In the genomic region with DNA sequence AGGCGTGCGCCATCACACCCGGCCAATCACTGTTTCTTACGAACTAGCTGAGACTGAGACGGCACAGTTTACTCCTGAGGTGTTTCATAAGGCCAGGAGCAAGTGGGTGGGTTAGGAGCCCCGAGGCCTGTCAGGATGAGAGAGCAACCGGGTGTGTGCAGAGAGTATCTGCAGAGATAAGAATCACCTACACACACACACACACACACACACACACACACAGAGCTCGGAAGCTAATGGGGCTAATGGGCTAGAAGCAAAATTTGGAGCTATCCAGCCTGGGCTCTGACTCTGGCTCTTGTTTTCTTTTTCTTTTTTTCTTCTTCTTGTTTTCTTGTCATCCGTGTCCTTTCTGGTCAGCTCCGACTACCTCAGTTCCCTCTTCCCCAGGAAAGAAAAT, we compare ENCODE assay signal across 9 mouse cellular contexts. TPM values are rescaled to one million over a fixed set of nuclear protein-coding genes. Genes with fewer than 3 reads are reported as not detected.
A peak's percentile ranks its signal among the peaks of the same experiment; 100 is the strongest.
DNase-seq lines count a peak whose midpoint lies in the region; ATAC-seq and TF ChIP-seq lines count a peak whose summit lies in the region.
"Had no signal": no experiment of that assay in that cellular context is flagged by ENCODE, and none has a peak within 500 bp of the region (broad histone marks: within the 10 kb centered on the region; RNA-seq: fewer than 3 reads in every experiment).

No protein-coding gene starts in this region.

- peak overlapping the region; percentile 36 for H3K4me2 ChIP-seq in kidney, embryonic 14.5 days (replicated peaks; ENCODE audit: low read depth, low read length)
- H3K4me2 ChIP-seq in hindbrain, embryonic 15.5 days, result peak overlapping the region; percentile 45
- peak overlapping the region; percentile 50 for H3K4me2 ChIP-seq in midbrain, embryonic 14.5 days (ENCODE audit: low read length)

- peak overlapping the region; percentile 28 for H3K4me3 ChIP-seq in kidney, embryonic 14.5 days (ENCODE audit: low read length)
- H3K4me3 ChIP-seq in bone marrow macrophage, adult 2 months (ENCODE audit: insufficient read depth, low read length), result peak overlapping the region; percentile 35; the same call in 1 of the 2 replicates
- H3K4me3 ChIP-seq in hindbrain, embryonic 15.5 days, result peak overlapping the region; percentile 30
- peak overlapping the region; percentile 27 for H3K4me3 ChIP-seq in midbrain, embryonic 14.5 days (replicated peaks; ENCODE audit: low read depth, low read length)

- no peaks in the 10 kb centered on the region for H3K36me3 ChIP-seq in kidney, embryonic 14.5 days (ENCODE audit: control insufficient read depth, insufficient read depth, low read length)
- no peaks in the 10 kb centered on the region for H3K36me3 ChIP-seq in hindbrain, embryonic 15.5 days
- no peaks in the 10 kb centered on the region for H3K36me3 ChIP-seq in midbrain, embryonic 14.5 days (ENCODE audit: control insufficient read depth, insufficient read depth, low read length)

- H3K27ac ChIP-seq in kidney, embryonic 14.5 days (ENCODE audit: low read depth, low read length), result no peak overlapping the region
- no peak overlapping the region; the same call in 1 of the 2 replicates for H3K27ac ChIP-seq in bone marrow macrophage, adult 2 months (ENCODE audit: insufficient read depth, low read depth, low read length)
- peak overlapping the region; percentile 57; the same call in 1 of the 2 replicates for H3K27ac ChIP-seq in hindbrain, embryonic 15.5 days (replicated peaks)
- no peak overlapping the region for H3K27ac ChIP-seq in midbrain, embryonic 14.5 days (replicated peaks; ENCODE audit: low read depth, low read length)

- 82% methylated on average over 10 of the region's 10 CpGs for WGBS in kidney, embryonic 14.5 days
- WGBS in hindbrain, embryonic 15.5 days, result 83% methylated on average over 10 of the region's 10 CpGs
- 87% methylated on average over 10 of the region's 10 CpGs for WGBS in midbrain, embryonic 14.5 days

- no peak overlapping the region for H3K9ac ChIP-seq in kidney, embryonic 14.5 days (ENCODE audit: low read depth, low read length)
- H3K9ac ChIP-seq in hindbrain, embryonic 15.5 days, result no peak overlapping the region
- no peak overlapping the region for H3K9ac ChIP-seq in midbrain, embryonic 14.5 days (replicated peaks; ENCODE audit: low read length)

- no peaks in the 10 kb centered on the region for H3K4me1 ChIP-seq in kidney, embryonic 14.5 days (ENCODE audit: control insufficient read depth, insufficient read depth, low read length)
- peaks cover 16% of the 10 kb centered on the region for H3K4me1 ChIP-seq in bone marrow macrophage, adult 2 months (ENCODE audit: control insufficient read depth, insufficient read depth, low read length)
- peaks cover 5% of the 10 kb centered on the region; the same call in 1 of the 2 replicates for H3K4me1 ChIP-seq in hindbrain, embryonic 15.5 days (replicated peaks)
- H3K4me1 ChIP-seq in midbrain, embryonic 14.5 days (ENCODE audit: control insufficient read depth, insufficient read depth, low read length), result 0 out of 2 replicates have a peak, but pooled peaks cover 2% of the 10 kb centered on the region

- no peak for ATAC-seq in kidney, embryonic 14.5 days (ENCODE audit: low FRiP score, low TSS enrichment)
- no peak for ATAC-seq in hindbrain, embryonic 15.5 days (ENCODE audit: low FRiP score, low read depth)
- no peak for ATAC-seq in midbrain, embryonic 14.5 days (ENCODE audit: low FRiP score, low TSS enrichment)

- H3K27me3 ChIP-seq in kidney, embryonic 14.5 days (ENCODE audit: control insufficient read depth, insufficient read depth, low read length), result no peaks in the 10 kb centered on the region
- no peaks in the 10 kb centered on the region for H3K27me3 ChIP-seq in hindbrain, embryonic 15.5 days
- no peaks in the 10 kb centered on the region for H3K27me3 ChIP-seq in midbrain, embryonic 14.5 days (ENCODE audit: control insufficient read depth, insufficient read depth, low read length)

- no peak for TF ChIP-seq CTCF in bone marrow macrophage, adult 2 months (IDR thresholded peaks at IDR 0.05; ENCODE audit: low read depth, low read length)

- no peaks in the 10 kb centered on the region for H3K9me3 ChIP-seq in kidney, embryonic 14.5 days (ENCODE audit: control insufficient read depth, low read length)
- no peaks in the 10 kb centered on the region for H3K9me3 ChIP-seq in hindbrain, embryonic 15.5 days
- no peaks in the 10 kb centered on the region for H3K9me3 ChIP-seq in midbrain, embryonic 14.5 days (ENCODE audit: control insufficient read depth, low read length)

- TF ChIP-seq POLR2A in bone marrow macrophage, adult 2 months (IDR thresholded peaks at IDR 0.05; ENCODE audit: borderline replicate concordance, low read depth, low read length), result no peak

- DNase-seq in kidney, adult 11 months, result no peak
- DNase-seq in midbrain, embryonic 14.5 days, result no peak
- no peak for DNase-seq in right cerebral cortex, postnatal 36 days (ENCODE audit: low spot score in 2 of 2)
- no peak for DNase-seq in embryo, embryonic 11 days
- no peak for DNase-seq in thymus, postnatal 4 days
- DNase-seq: adrenal gland, postnatal 25 days had no signal

RNA-seq across cellular contexts. Expression of a gene that starts 5.2 kb away (rescaled TPM):
- 0.27 and 0.51 TPM in 2 replicates for polyA plus RNA-seq in kidney, embryonic 14.5 days (2014; fragmentation: Nextera tagmentation; extraction: Ambion mirVana)
- 82.7 and 86.3 TPM in 2 replicates for polyA plus RNA-seq in bone marrow macrophage, adult 2 months (2012; ENCODE audit: insufficient read depth, insufficient read length, missing spikeins)
- 0.07 and 0.13 TPM in 2 replicates for polyA plus RNA-seq in hindbrain, embryonic 15.5 days (2015; fragmentation: Nextera tagmentation; extraction: Ambion mirVana)
- 0.16 TPM in 1 of 2 replicates, not detected in the other for polyA plus RNA-seq in midbrain, embryonic 14.5 days (2014; fragmentation: Nextera tagmentation; extraction: Ambion mirVana)

RNA-seq across cellular contexts. Expression of a gene that starts 21.0 kb away (rescaled TPM):
- 52.0 and 79.3 TPM in 2 replicates for polyA plus RNA-seq in kidney, embryonic 14.5 days (2014; fragmentation: Nextera tagmentation; extraction: Ambion mirVana)
- 23.6 and 27.3 TPM in 2 replicates for polyA plus RNA-seq in bone marrow macrophage, adult 2 months (2012; ENCODE audit: insufficient read depth, insufficient read length, missing spikeins)
- 40.5 and 40.6 TPM in 2 replicates for polyA plus RNA-seq in hindbrain, embryonic 15.5 days (2015; fragmentation: Nextera tagmentation; extraction: Ambion mirVana)
- polyA plus RNA-seq in midbrain, embryonic 14.5 days (2014; fragmentation: Nextera tagmentation; extraction: Ambion mirVana), result 34.0 and 38.2 TPM in 2 replicates

RNA-seq across cellular contexts. Expression of a gene that starts 37.1 kb away (rescaled TPM):
- polyA plus RNA-seq in kidney, embryonic 14.5 days (2014; fragmentation: Nextera tagmentation; extraction: Ambion mirVana), result 19.3 and 21.3 TPM in 2 replicates
- polyA plus RNA-seq in bone marrow macrophage, adult 2 months (2012; ENCODE audit: insufficient read depth, insufficient read length, missing spikeins), result 59.1 and 61.3 TPM in 2 replicates
- 60.2 and 65.5 TPM in 2 replicates for polyA plus RNA-seq in hindbrain, embryonic 15.5 days (2015; fragmentation: Nextera tagmentation; extraction: Ambion mirVana)
- 54.4 and 57.9 TPM in 2 replicates for polyA plus RNA-seq in midbrain, embryonic 14.5 days (2014; fragmentation: Nextera tagmentation; extraction: Ambion mirVana)

RNA-seq across cellular contexts. Expression of a gene that starts 50.1 kb away (rescaled TPM):
- polyA plus RNA-seq in kidney, embryonic 14.5 days (2014; fragmentation: Nextera tagmentation; extraction: Ambion mirVana), result 606 and 668 TPM in 2 replicates
- 290 and 322 TPM in 2 replicates for polyA plus RNA-seq in bone marrow macrophage, adult 2 months (2012; ENCODE audit: insufficient read depth, insufficient read length, missing spikeins)
- polyA plus RNA-seq in hindbrain, embryonic 15.5 days (2015; fragmentation: Nextera tagmentation; extraction: Ambion mirVana), result 289 and 303 TPM in 2 replicates
- polyA plus RNA-seq in midbrain, embryonic 14.5 days (2014; fragmentation: Nextera tagmentation; extraction: Ambion mirVana), result 386 and 395 TPM in 2 replicates

Comparison
In these comparisons a context has a peak if more than half of its experiments do, and no peak if none do; other contexts are left out.
1. RNA of a gene that starts 5.2 kb away (polyA plus RNA-seq): 82.7 to 86.3 TPM in bone marrow macrophage, adult 2 months; 0.27 to 0.51 TPM in kidney, embryonic 14.5 days, 0.16 TPM in midbrain, embryonic 14.5 days and 0.07 to 0.13 TPM in hindbrain, embryonic 15.5 days; every median in the first group is over 10 times any median in the second.
2. Peak in every context shown above with its lines, with median percentiles within 50 percentile points of each other: H3K4me2 ChIP-seq and H3K4me3 ChIP-seq.